Mouse (Mus musculus) liver, postnatal 0 days (tissue): ENCODE measurements around the gene Tsnaxip1. TPM values are rescaled to one million over a fixed set of nuclear protein-coding genes. Genes with fewer than 3 reads are reported as not detected.

Experiments used
- ATAC-seq: fragments of 200-750 bp; cut with Nextera tagmentation; 2 replicates; pipeline ENCODE4 v1.8.0; 2017; ENCODE audit warnings: mild to moderate bottlenecking, moderate library complexity
- DNase-seq: peaks from one replicate; pipeline ENCODE4 v3.0.0-alpha.2; 2016
- H3K27ac ChIP-seq: fragments of 300-500 bp; sonication (generic); 2 replicates; pipeline ENCODE4 v1.5.1; 2014; ENCODE audit warnings: antibody characterized with exemption, moderate library complexity, mild to moderate bottlenecking, low read depth
- H3K27me3 ChIP-seq: fragments of 300-500 bp; sonication (generic); 2 replicates; pipeline ENCODE4 v1.6.1; 2014; ENCODE audit warnings: low read length, control low read depth, mixed read lengths; ENCODE audit not compliant: insufficient read depth
- H3K36me3 ChIP-seq: fragments of 300-500 bp; sonication (generic); replicated peaks from 2 replicates; pipeline ENCODE4 v1.6.1; 2014; ENCODE audit warnings: mild to moderate bottlenecking, control low read depth, low read length, moderate library complexity, mixed read lengths; ENCODE audit not compliant: insufficient read depth
- H3K4me1 ChIP-seq: fragments of 300-500 bp; sonication (generic); 2 replicates; pipeline ENCODE4 v1.6.1; 2014; ENCODE audit warnings: antibody characterized with exemption, mild to moderate bottlenecking, control low read depth; ENCODE audit not compliant: insufficient read depth
- H3K4me2 ChIP-seq: fragments of 300-500 bp; sonication (generic); 2 replicates; pipeline ENCODE4 v1.6.1; 2014; ENCODE audit warnings: low read depth, mild to moderate bottlenecking, low read length, moderate library complexity, mixed read lengths
- H3K4me3 ChIP-seq: fragments of 300-500 bp; sonication (generic); 2 replicates; pipeline ENCODE4 v1.5.1; 2014; ENCODE audit warnings: low read depth, low read length
- H3K9ac ChIP-seq: fragments of 300-500 bp; sonication (generic); replicated peaks from 2 replicates; pipeline ENCODE4 v1.6.1; 2014; ENCODE audit warnings: mild to moderate bottlenecking, moderate library complexity
- H3K9me3 ChIP-seq: fragments of 300-500 bp; sonication (generic); 2 replicates; pipeline ENCODE4 v1.6.1; 2016; ENCODE audit warnings: mild to moderate bottlenecking, control low read depth, low read length, mixed read lengths
- CTCF ChIP-seq: sonication (generic); IDR thresholded peaks from 2 replicates; pipeline ENCODE4 v1.5.1; 2016; ENCODE audit warnings: antibody characterized with exemption, low read depth
- EP300 ChIP-seq: IDR thresholded peaks from 2 replicates; pipeline ENCODE4 v1.6.1; 2016; ENCODE audit warnings: antibody characterized with exemption, low read depth, mild to moderate bottlenecking
- WGBS: fragments of 180-500 bp; shearing (Covaris S2); extraction: QIAGEN DNeasy Blood & Tissue Kit; methylation state at CpG from one replicate; pipeline ENCODE4 v1.1.7; 2014; ENCODE audit not compliant: insufficient replicate concordance; 5-methylcytosine and 5-hydroxymethylcytosine counted together
- polyA plus RNA-seq: library from polyadenylated mRNA; unstranded; fragments of >200 nt; fragmentation: Nextera tagmentation; extraction: Ambion mirVana; gene quantifications from 2 replicates; pipeline ENCODE4 v1.2.1, GENCODE M21; 2015

Tsnaxip1 gene
- polyA plus RNA-seq, 1 experiment from 2014 or later, result not detected

GRCm38 (mm10) chr8:105811061-105811460, 16.5 kb upstream of the Tsnaxip1 start:
- Histone ChIP-seq H3K9me3 (no peaks in the 10 kb centered on the region), H3K36me3 (peaks cover 59% of the 10 kb centered on the region), H3K4me3 (no peak overlapping the region), H3K27me3 (no peaks in the 10 kb centered on the region), H3K4me1 (peaks cover 70% of the 10 kb centered on the region), H3K4me2 (peak overlapping the region; percentile 48), H3K27ac (peak overlapping the region; percentile 71), H3K9ac (no peak overlapping the region)
- DNase-seq (no peak), ATAC-seq (peak; percentile 43)
- no peak for TF ChIP-seq EP300
- no peak for TF ChIP-seq CTCF
- WGBS, result 63% methylated on average over 10 of the region's 10 CpGs

- Histone ChIP-seq H3K4me2 (peak overlapping the region; percentile 48), H3K27me3 (no peaks in the 10 kb centered on the region), H3K9me3 (no peaks in the 10 kb centered on the region), H3K4me1 (peaks cover 69% of the 10 kb centered on the region), H3K27ac (0 out of 2 replicates have a peak overlapping the region, but pooled peaks have one; percentile 71), H3K36me3 (peaks cover 60% of the 10 kb centered on the region), H3K9ac (no peak overlapping the region), H3K4me3 (no peak overlapping the region)
- TF ChIP-seq CTCF (no peak), EP300 (no peak)
- no peak for ATAC-seq
- WGBS, result 58% methylated on average over 3 of the region's 3 CpGs
- DNase-seq, result no peak
These were observed 16.0 kb upstream of the Tsnaxip1 start for GRCm38 (mm10) chr8:105811543-105811942.

DNA sequence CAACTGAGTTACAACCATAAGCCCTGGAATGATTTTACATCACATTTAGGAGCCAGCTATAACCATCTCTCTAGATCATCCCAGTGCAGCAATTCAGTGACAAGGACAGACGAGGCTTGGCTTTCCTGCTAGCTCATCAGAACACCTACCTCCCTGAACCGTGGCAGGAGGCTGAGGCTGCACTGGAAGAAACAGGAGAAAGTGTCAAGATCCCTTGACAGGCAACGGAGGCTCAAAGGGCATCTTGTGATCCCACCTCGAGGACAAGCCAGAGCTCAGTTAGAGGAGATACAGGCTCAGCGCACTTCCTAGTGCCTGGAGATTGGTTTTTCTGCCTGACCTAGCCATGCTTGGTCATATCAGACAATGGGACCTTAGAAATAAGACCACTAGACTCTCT, 15.0 kb upstream of the Tsnaxip1 start:
- Histone ChIP-seq H3K4me2 (peak overlapping the region; percentile 48), H3K9ac (no peak overlapping the region)

GRCm38 (mm10) chr8:105813241-105813640, 14.3 kb upstream of the Tsnaxip1 start:
- Histone ChIP-seq H3K27me3 (no peaks in the 10 kb centered on the region), H3K27ac (peak overlapping the region; percentile 51; the same call in 1 of the 2 replicates), H3K4me2 (peak overlapping the region; percentile 48), H3K9me3 (no peaks in the 10 kb centered on the region), H3K36me3 (peaks cover 56% of the 10 kb centered on the region), H3K4me3 (no peak overlapping the region), H3K9ac (no peak overlapping the region), H3K4me1 (peaks cover 62% of the 10 kb centered on the region)
- DNase-seq (no peak), ATAC-seq (peak; percentile 26; the same call in 1 of the 2 replicates)
- TF ChIP-seq CTCF (no peak), EP300 (no peak)
- 89% methylated on average over 6 of the region's 6 CpGs for WGBS

More for the DNA sequence above, 15.0 kb upstream of the Tsnaxip1 start:
- Histone ChIP-seq H3K4me1 (peaks cover 66% of the 10 kb centered on the region), H3K4me3 (no peak overlapping the region), H3K36me3 (peaks cover 55% of the 10 kb centered on the region), H3K9me3 (no peaks in the 10 kb centered on the region), H3K27me3 (no peaks in the 10 kb centered on the region), H3K27ac (peak overlapping the region; percentile 51; the same call in 1 of the 2 replicates)
- DNase-seq, result no peak
- TF ChIP-seq EP300, result no peak
- TF ChIP-seq CTCF, result no peak
- ATAC-seq, result no peak
- 82% methylated on average over 5 of the region's 5 CpGs for WGBS

GRCm38 (mm10) chr8:105819659-105820058, 7.9 kb upstream of the Tsnaxip1 start:
- TF ChIP-seq EP300, result 0 out of 2 replicates have a peak, but pooled peaks have one; percentile 30
- no peak for TF ChIP-seq CTCF
- Histone ChIP-seq H3K27ac (peak overlapping the region; percentile 97), H3K4me2 (peak overlapping the region; percentile 42), H3K9ac (peak overlapping the region; percentile 60), H3K27me3 (no peaks in the 10 kb centered on the region), H3K4me1 (peaks cover 39% of the 10 kb centered on the region), H3K36me3 (peaks cover 62% of the 10 kb centered on the region), H3K9me3 (no peaks in the 10 kb centered on the region), H3K4me3 (peak overlapping the region; percentile 18; the same call in 1 of the 2 replicates)
- DNase-seq (no peak), ATAC-seq (no peak)
- 75% methylated on average over 3 of the region's 3 CpGs for WGBS

- H3K36me3 ChIP-seq, result peaks cover 65% of the 10 kb centered on the region
- 43% methylated on average over 1 of the region's 1 CpGs for WGBS
- peak overlapping the region; percentile 80 for H3K4me2 ChIP-seq
- H3K4me1 ChIP-seq, result peaks cover 40% of the 10 kb centered on the region
- peak; percentile 83 for DNase-seq
- H3K27me3 ChIP-seq, result no peaks in the 10 kb centered on the region
- H3K9ac ChIP-seq, result peak overlapping the region; percentile 60
- H3K9me3 ChIP-seq, result no peaks in the 10 kb centered on the region
- 0 out of 2 replicates have a peak overlapping the region, but pooled peaks have one; percentile 18 for H3K4me3 ChIP-seq
- H3K27ac ChIP-seq, result peak overlapping the region; percentile 97
- peak; percentile 98 for ATAC-seq
- TF ChIP-seq EP300, result peak; percentile 100
- TF ChIP-seq CTCF, result peak; percentile 6; the same call in 1 of the 2 replicates
These were observed 6.6 kb upstream of the Tsnaxip1 start for GRCm38 (mm10) chr8:105820925-105821324.
